Mouse (Mus musculus): ENCODE results near the gene Dlgap5. TPM values are rescaled to one million over a fixed set of nuclear protein-coding genes. Genes with fewer than 3 reads are reported as not detected.

The Dlgap5 gene
- total RNA-seq, 1 experiment from 2014 or later: 5.5 TPM

- no peak for ATAC-seq (ENCODE audit: extremely low read depth, insufficient number of reproducible peaks, low FRiP score, poor library complexity, severe bottlenecking)
Measured at GRCm38 (mm10) chr14:47406000-47406399, 12.2 kb downstream of the Dlgap5 start.

- no peak for ATAC-seq (ENCODE audit: extremely low read depth, insufficient number of reproducible peaks, low FRiP score, poor library complexity, severe bottlenecking)
Measured at GRCm38 (mm10) chr14:47402735-47403134, 15.5 kb downstream of the Dlgap5 start.

GRCm38 (mm10) chr14:47396165-47396652 is 22.0 kb downstream of the Dlgap5 start:
- ATAC-seq (ENCODE audit: extremely low read depth, insufficient number of reproducible peaks, low FRiP score, poor library complexity, severe bottlenecking): peak; percentile 68; the same call in 1 of the 2 replicates

- ATAC-seq (ENCODE audit: extremely low read depth, insufficient number of reproducible peaks, low FRiP score, poor library complexity, severe bottlenecking): no peak
Measured at GRCm38 (mm10) chr14:47395462-47396026, 22.7 kb downstream of the Dlgap5 start.

GRCm38 (mm10) chr14:47395007-47395406 is 23.2 kb downstream of the Dlgap5 start:
- ATAC-seq (ENCODE audit: extremely low read depth, insufficient number of reproducible peaks, low FRiP score, poor library complexity, severe bottlenecking): no peak

- ATAC-seq (ENCODE audit: extremely low read depth, insufficient number of reproducible peaks, low FRiP score, poor library complexity, severe bottlenecking): no peak
Measured at GRCm38 (mm10) chr14:47393354-47394094, 24.7 kb downstream of the Dlgap5 start.

- no peak for ATAC-seq (ENCODE audit: extremely low read depth, insufficient number of reproducible peaks, low FRiP score, poor library complexity, severe bottlenecking)
Measured at GRCm38 (mm10) chr14:47386125-47386524, 32.1 kb downstream of the Dlgap5 start.

GRCm38 (mm10) chr14:47384653-47385052 is 33.6 kb downstream of the Dlgap5 start:
- no peak for ATAC-seq (ENCODE audit: extremely low read depth, insufficient number of reproducible peaks, low FRiP score, poor library complexity, severe bottlenecking)

- no peak for ATAC-seq (ENCODE audit: extremely low read depth, insufficient number of reproducible peaks, low FRiP score, poor library complexity, severe bottlenecking)
Measured at GRCm38 (mm10) chr14:47383911-47384310, 34.3 kb downstream of the Dlgap5 start.

- ATAC-seq (ENCODE audit: extremely low read depth, insufficient number of reproducible peaks, low FRiP score, poor library complexity, severe bottlenecking): no peak
Measured at GRCm38 (mm10) chr14:47378336-47378735, 39.9 kb downstream of the Dlgap5 start.

GRCm38 (mm10) chr14:47376526-47376925 is 41.7 kb downstream of the Dlgap5 start:
- no peak for ATAC-seq (ENCODE audit: extremely low read depth, insufficient number of reproducible peaks, low FRiP score, poor library complexity, severe bottlenecking)

GRCm38 (mm10) chr14:47373728-47374678 is 44.2 kb downstream of the Dlgap5 start:
- peak; percentile 88 for ATAC-seq (ENCODE audit: extremely low read depth, insufficient number of reproducible peaks, low FRiP score, poor library complexity, severe bottlenecking)

GRCm38 (mm10) chr14:47371689-47372088 is 46.5 kb downstream of the Dlgap5 start:
- ATAC-seq (ENCODE audit: extremely low read depth, insufficient number of reproducible peaks, low FRiP score, poor library complexity, severe bottlenecking): no peak

GRCm38 (mm10) chr14:47370790-47371189 is 47.4 kb downstream of the Dlgap5 start:
- ATAC-seq (ENCODE audit: extremely low read depth, insufficient number of reproducible peaks, low FRiP score, poor library complexity, severe bottlenecking): no peak

- ATAC-seq (ENCODE audit: extremely low read depth, insufficient number of reproducible peaks, low FRiP score, poor library complexity, severe bottlenecking): no peak
Measured at GRCm38 (mm10) chr14:47369741-47370140, 48.5 kb downstream of the Dlgap5 start.

GRCm38 (mm10) chr14:47367461-47367860 is 50.7 kb downstream of the Dlgap5 start, which contains the start of gene Lgals3:
Gene Lgals3, plus strand, starts transcription at chr14:47367751.
- no peak for ATAC-seq (ENCODE audit: extremely low read depth, insufficient number of reproducible peaks, low FRiP score, poor library complexity, severe bottlenecking)

GRCm38 (mm10) chr14:47366881-47367321 is 51.3 kb downstream of the Dlgap5 start:
- ATAC-seq (ENCODE audit: extremely low read depth, insufficient number of reproducible peaks, low FRiP score, poor library complexity, severe bottlenecking): no peak

GRCm38 (mm10) chr14:47364742-47365449 is 53.3 kb downstream of the Dlgap5 start:
- ATAC-seq (ENCODE audit: extremely low read depth, insufficient number of reproducible peaks, low FRiP score, poor library complexity, severe bottlenecking): no peak

GRCm38 (mm10) chr14:47361899-47362298 is 56.3 kb downstream of the Dlgap5 start:
- no peak for ATAC-seq (ENCODE audit: extremely low read depth, insufficient number of reproducible peaks, low FRiP score, poor library complexity, severe bottlenecking)

Data from neutrophil, adult 5-6 weeks (primary cell).